Mouse (Mus musculus) midbrain, embryonic 15.5 days (tissue): ENCODE measurements around the gene Hbs1l. TPM values are rescaled to one million over a fixed set of nuclear protein-coding genes. Genes with fewer than 3 reads are reported as not detected.

ENCODE experiments used
- ATAC-seq: fragments of 200-750 bp; cut with Nextera tagmentation; replicated peaks from 2 replicates; pipeline ENCODE4 v1.8.0; 2017; ENCODE audit warnings: moderate TSS enrichment
- H3K27ac ChIP-seq: fragments of 300-500 bp; sonication (generic); 2 replicates; pipeline ENCODE4 v1.5.1; 2015; ENCODE audit warnings: mild to moderate bottlenecking, inconsistent platforms
- H3K27me3 ChIP-seq: fragments of 300-500 bp; sonication (generic); replicated peaks from 2 replicates; pipeline ENCODE4 v1.6.1; 2015; ENCODE audit warnings: inconsistent platforms
- H3K36me3 ChIP-seq: fragments of 300-500 bp; sonication (generic); replicated peaks from 2 replicates; pipeline ENCODE4 v1.6.1; 2015; ENCODE audit warnings: inconsistent platforms
- H3K4me1 ChIP-seq: fragments of 300-500 bp; sonication (generic); 2 replicates; pipeline ENCODE4 v1.6.1; 2015; ENCODE audit warnings: inconsistent platforms
- H3K4me2 ChIP-seq: fragments of 300-500 bp; sonication (generic); 2 replicates; pipeline ENCODE4 v1.6.1; 2015; ENCODE audit warnings: inconsistent platforms, mild to moderate bottlenecking, moderate library complexity
- H3K4me3 ChIP-seq: fragments of 300-500 bp; sonication (generic); 2 replicates; pipeline ENCODE4 v1.5.1; 2015; ENCODE audit warnings: mild to moderate bottlenecking, inconsistent platforms
- H3K9ac ChIP-seq: fragments of 300-500 bp; sonication (generic); 2 replicates; pipeline ENCODE4 v1.6.1; 2015; ENCODE audit warnings: mild to moderate bottlenecking, inconsistent platforms
- H3K9me3 ChIP-seq: fragments of 300-500 bp; sonication (generic); 2 replicates; pipeline ENCODE4 v1.6.1; 2016; ENCODE audit warnings: inconsistent platforms
- WGBS: fragments of 180-500 bp; shearing (Covaris S2); methylation state at CpG from one replicate; pipeline ENCODE4 v1.1.7; 2015; ENCODE audit warnings: mixed read lengths; 5-methylcytosine and 5-hydroxymethylcytosine counted together
- polyA plus RNA-seq: library from polyadenylated mRNA; unstranded; fragments of >200 nt; fragmentation: Nextera tagmentation; extraction: Ambion mirVana; gene quantifications from 2 replicates; pipeline ENCODE4 v1.2.1, GENCODE M21; 2015

Hbs1l gene
- polyA plus RNA-seq, 1 experiment from 2014 or later = 91.5 TPM

DNA sequence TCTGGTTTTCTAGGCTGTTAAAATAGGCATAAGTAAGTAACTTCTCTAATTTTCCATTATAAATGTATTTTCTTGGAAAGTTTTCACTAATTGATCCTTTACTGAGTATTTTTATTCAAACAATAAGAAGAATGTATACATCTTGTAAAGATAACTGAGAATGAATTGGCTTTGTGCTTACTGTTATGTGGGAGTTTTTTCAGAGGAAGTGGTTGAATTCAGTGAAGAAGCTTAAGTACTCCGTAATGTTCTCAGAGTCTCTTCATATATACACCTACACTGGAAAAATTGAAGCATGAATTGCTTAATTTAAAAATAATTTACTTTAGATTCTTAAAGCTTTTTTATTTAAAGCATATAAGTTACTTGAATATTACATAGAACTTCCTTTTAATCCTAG lies 23.2 kb downstream of the Hbs1l start:
- no peaks in the 10 kb centered on the region for H3K4me1 ChIP-seq
- H3K9ac ChIP-seq = no peak overlapping the region
- no peak overlapping the region for H3K4me2 ChIP-seq
- H3K27ac ChIP-seq = no peak overlapping the region
- no peaks in the 10 kb centered on the region for H3K27me3 ChIP-seq
- H3K36me3 ChIP-seq = no peaks in the 10 kb centered on the region; the same call in 1 of the 2 replicates
- 94% methylated on average over 1 of the region's 1 CpGs for WGBS
- ATAC-seq = no peak
- H3K9me3 ChIP-seq = no peaks in the 10 kb centered on the region
- no peak overlapping the region for H3K4me3 ChIP-seq

DNA sequence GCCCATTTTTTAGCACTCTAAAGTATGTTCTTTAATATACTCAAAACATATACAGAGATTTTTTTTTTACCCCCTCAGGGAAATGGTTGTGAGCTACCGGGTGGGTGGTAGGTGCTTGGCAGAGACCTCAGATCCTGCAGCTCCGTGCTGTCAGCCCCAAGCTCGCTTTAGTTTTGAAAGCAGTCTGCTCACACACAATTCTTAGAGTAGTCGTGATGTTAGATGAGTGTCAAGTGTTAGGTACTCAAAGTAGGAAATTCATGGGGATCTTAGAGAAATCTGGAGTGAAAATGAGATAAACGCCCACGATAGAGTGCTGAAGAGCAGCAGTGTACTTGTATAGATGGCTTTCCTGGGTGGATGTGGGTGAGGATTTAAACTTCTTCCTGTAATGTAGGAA lies 24.8 kb downstream of the Hbs1l start:
- no peak for ATAC-seq
- no peak overlapping the region for H3K4me3 ChIP-seq
- no peak overlapping the region for H3K27ac ChIP-seq
- no peaks in the 10 kb centered on the region; the same call in 1 of the 2 replicates for H3K36me3 ChIP-seq
- H3K27me3 ChIP-seq = no peaks in the 10 kb centered on the region
- no peaks in the 10 kb centered on the region for H3K9me3 ChIP-seq
- WGBS = 91% methylated on average over 6 of the region's 6 CpGs
- H3K4me2 ChIP-seq = no peak overlapping the region
- H3K4me1 ChIP-seq = no peaks in the 10 kb centered on the region
- H3K9ac ChIP-seq = no peak overlapping the region

DNA sequence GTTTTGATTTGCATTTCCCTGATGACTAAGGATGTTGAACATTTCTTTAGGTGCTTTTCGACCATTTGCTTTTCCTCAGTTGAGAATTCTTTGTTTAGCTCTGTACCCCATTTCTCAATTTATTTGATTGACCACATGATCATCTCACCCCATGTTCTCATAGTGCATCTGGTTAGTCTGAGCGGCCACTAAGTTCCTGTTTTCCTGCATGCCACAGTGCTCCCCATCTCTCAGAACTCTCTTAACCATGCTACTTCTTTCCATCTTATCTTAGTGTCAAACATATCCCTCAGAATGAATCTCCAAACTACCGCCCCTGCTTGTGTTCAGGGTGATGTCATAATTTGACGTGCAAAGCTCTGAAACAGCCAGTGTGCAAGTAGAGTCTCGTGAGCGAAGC lies 30.6 kb downstream of the Hbs1l start:
- no peak overlapping the region for H3K27ac ChIP-seq
- H3K36me3 ChIP-seq = no peaks in the 10 kb centered on the region
- 92% methylated on average over 6 of the region's 6 CpGs for WGBS
- no peak overlapping the region for H3K4me2 ChIP-seq
- no peak for ATAC-seq
- no peak overlapping the region for H3K4me3 ChIP-seq
- H3K9ac ChIP-seq = no peak overlapping the region
- no peaks in the 10 kb centered on the region for H3K27me3 ChIP-seq
- no peaks in the 10 kb centered on the region for H3K4me1 ChIP-seq
- no peaks in the 10 kb centered on the region for H3K9me3 ChIP-seq

DNA sequence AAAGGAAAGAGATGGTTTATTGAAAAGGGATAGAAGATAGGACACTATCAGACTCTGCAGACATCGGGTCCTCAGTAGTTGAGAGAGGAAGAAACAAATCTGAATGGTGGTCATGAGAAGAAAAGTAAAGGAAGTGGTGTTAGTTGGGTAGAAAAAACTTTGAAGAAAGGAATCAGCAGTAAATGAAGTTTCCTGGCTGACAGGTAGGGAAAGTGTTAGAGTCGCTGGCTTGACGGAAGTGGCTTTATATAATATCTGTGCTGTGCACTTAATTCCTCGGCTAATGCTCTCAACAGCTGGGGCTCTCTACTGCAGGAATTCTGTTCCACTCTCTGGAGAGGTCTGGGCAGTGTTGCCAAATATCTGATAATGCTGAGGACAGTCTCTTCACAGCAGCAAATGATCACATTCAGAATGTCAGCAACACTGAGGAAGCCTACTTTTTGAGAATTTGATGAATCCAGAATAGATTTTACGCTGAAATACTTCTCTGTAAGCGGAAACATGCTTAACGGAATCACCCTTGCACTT lies 31.9 kb downstream of the Hbs1l start:
- ATAC-seq = no peak
- Histone ChIP-seq H3K27ac (no peak overlapping the region), H3K4me2 (no peak overlapping the region), H3K36me3 (no peaks in the 10 kb centered on the region), H3K9me3 (no peaks in the 10 kb centered on the region), H3K4me3 (no peak overlapping the region), H3K4me1 (no peaks in the 10 kb centered on the region), H3K27me3 (no peaks in the 10 kb centered on the region), H3K9ac (no peak overlapping the region)
- 87% methylated on average over 7 of the region's 7 CpGs for WGBS

DNA sequence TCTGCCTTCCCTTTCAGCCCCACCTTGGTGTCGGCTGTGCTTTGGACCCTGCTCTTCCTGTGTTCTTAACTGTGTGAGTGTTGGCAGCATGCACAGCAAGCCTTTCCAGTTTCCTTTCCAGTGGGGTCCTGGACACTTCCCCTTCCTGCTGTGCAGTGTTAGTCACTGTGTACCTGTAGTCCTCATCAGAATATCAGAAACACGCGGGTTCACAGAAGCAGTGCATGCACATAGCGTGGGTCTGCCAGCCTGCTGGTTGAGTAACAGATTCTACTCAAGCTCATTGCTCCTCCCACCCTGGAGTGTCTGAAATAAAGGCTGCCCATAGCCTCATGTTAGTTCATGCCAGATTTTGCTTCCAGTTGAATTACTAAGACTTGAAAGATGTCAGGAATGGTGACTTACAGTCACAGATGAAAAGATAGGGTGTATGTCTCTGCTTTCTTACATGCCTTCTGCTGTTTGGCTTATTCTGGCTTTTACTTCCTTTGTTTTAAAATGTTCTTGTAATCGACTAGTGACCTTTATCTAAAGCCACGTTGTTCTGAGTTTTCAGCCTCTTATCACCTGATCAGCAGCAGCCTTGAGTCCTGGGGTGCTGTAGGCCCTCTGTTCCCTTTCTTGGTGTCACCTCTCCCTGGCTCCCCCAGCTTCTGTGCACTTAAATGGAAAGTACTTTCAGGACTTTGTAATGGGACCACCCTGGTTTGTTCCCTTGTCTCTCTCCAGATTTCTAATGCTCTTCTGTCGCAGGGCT lies 38.7 kb downstream of the Hbs1l start:
- Histone ChIP-seq H3K27ac (no peak overlapping the region), H3K4me2 (no peak overlapping the region), H3K9ac (no peak overlapping the region), H3K36me3 (peaks cover 11% of the 10 kb centered on the region), H3K4me3 (no peak overlapping the region), H3K9me3 (no peaks in the 10 kb centered on the region), H3K4me1 (no peaks in the 10 kb centered on the region), H3K27me3 (no peaks in the 10 kb centered on the region)
- no peak for ATAC-seq
- 87% methylated on average over 7 of the region's 7 CpGs for WGBS

DNA sequence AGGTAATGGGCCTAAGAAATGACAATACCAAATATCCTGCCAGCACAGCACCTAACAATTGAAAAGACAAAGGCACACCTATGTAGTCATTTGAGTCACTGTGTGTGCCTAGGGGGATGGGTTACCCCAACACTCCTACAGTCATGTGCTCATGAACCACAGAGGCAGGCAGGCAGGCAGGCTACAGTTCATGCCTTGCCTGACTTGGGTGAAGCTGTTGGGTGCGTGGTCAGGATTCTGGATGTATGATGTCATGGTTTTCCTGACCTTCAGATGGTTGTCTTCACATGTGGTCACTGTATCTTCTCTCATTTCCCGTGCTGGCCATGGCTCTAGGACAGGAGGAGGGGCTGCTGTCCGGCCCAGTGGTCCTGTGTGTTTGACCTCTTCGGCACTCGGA lies 39.8 kb downstream of the Hbs1l start:
- H3K9me3 ChIP-seq = no peaks in the 10 kb centered on the region
- H3K36me3 ChIP-seq = peaks cover 11% of the 10 kb centered on the region

DNA sequence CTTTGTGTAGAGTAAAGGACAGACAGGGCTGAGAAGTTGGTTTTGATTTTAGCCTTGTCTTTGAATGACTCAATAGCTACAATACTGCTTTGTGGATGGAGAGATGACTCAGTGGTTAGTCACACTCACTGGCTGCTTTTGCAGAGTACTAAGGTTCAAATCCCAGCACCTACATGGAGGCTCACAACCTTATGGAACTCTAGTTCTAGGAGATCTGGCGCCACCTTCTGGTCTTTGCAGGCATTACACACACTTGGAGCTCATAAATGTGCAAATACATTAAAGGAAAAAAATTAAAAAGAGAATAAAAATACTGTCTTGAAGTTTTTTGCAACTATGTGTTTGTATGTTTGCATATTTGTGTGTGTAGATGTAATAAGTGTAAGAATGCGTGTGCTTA lies 41.4 kb downstream of the Hbs1l start:
- WGBS = 70% methylated on average over 2 of the region's 2 CpGs
- peaks cover 11% of the 10 kb centered on the region for H3K36me3 ChIP-seq
- no peaks in the 10 kb centered on the region for H3K27me3 ChIP-seq
- H3K9ac ChIP-seq = no peak overlapping the region
- no peak overlapping the region for H3K4me2 ChIP-seq
- no peak overlapping the region for H3K4me3 ChIP-seq
- no peak overlapping the region for H3K27ac ChIP-seq
- ATAC-seq = no peak
- H3K9me3 ChIP-seq = no peaks in the 10 kb centered on the region
- H3K4me1 ChIP-seq = no peaks in the 10 kb centered on the region

More for the DNA sequence above, 39.8 kb downstream of the Hbs1l start:
- Histone ChIP-seq H3K27me3 (no peaks in the 10 kb centered on the region), H3K9ac (no peak overlapping the region), H3K27ac (no peak overlapping the region), H3K4me1 (no peaks in the 10 kb centered on the region), H3K4me2 (no peak overlapping the region), H3K4me3 (no peak overlapping the region)
- no peak for ATAC-seq
- 94% methylated on average over 5 of the region's 5 CpGs for WGBS

DNA sequence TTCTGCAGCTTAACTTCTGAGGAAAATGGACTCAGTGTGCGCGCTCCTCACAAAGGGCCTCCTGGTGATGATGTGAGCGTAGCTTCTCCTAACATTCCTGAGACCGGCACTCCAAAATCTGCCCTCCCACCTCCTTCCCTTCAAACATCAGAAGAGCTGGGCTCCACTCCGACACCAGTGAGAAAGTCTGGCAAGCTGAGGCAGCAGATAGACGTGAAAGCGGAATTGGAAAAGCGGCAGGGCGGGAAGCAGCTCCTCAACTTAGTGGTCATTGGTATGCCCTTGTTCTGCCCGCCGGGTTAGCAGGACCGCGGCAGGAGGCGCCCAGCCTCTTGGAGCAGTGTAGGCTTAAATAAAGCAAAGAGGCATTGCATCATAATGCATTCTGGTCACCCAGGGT lies 45.9 kb downstream of the Hbs1l start:
- no peak overlapping the region for H3K4me2 ChIP-seq
- no peaks in the 10 kb centered on the region for H3K9me3 ChIP-seq
- H3K4me3 ChIP-seq = no peak overlapping the region
- no peak overlapping the region for H3K9ac ChIP-seq
- WGBS = 86% methylated on average over 14 of the region's 14 CpGs
- H3K27me3 ChIP-seq = no peaks in the 10 kb centered on the region
- H3K27ac ChIP-seq = no peak overlapping the region
- H3K4me1 ChIP-seq = no peaks in the 10 kb centered on the region
- H3K36me3 ChIP-seq = peaks cover 24% of the 10 kb centered on the region
- ATAC-seq = no peak

DNA sequence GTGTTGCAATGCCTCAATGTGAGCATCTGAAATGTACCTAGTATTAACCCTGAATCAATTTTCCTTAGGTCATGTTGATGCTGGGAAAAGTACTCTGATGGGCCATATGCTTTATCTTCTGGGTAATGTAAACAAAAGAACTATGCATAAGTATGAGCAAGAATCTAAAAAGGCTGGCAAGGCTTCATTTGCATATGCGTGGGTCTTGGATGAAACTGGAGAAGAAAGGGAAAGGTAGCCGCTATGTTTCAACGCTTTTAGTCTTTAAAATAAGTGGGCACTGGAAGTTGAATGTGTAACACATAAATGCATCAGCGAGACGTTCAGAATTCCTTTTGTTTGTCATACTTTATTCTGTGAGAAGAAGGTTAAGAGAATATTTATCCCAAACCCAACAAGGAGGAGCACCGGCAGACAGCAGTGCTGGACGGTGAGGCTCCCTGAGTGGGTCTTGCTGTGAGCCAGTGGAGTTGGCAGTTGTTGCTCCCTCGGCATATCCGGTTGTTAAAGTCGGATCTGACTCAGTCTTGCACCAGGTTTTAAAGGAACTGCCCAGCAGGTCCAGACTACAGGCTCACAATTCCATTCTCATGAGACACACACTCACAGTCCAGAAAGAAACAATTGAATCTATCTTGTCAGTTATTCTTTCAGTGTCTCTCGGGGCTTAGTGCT lies 46.7 kb downstream of the Hbs1l start:
- no peak overlapping the region for H3K4me3 ChIP-seq
- peaks cover 19% of the 10 kb centered on the region; the same call in 1 of the 2 replicates for H3K36me3 ChIP-seq
- H3K9ac ChIP-seq = no peak overlapping the region
- H3K9me3 ChIP-seq = no peaks in the 10 kb centered on the region
- H3K27me3 ChIP-seq = no peaks in the 10 kb centered on the region
- ATAC-seq = no peak
- H3K27ac ChIP-seq = no peak overlapping the region
- no peaks in the 10 kb centered on the region for H3K4me1 ChIP-seq
- no peak overlapping the region for H3K4me2 ChIP-seq
- 87% methylated on average over 11 of the region's 11 CpGs for WGBS

DNA sequence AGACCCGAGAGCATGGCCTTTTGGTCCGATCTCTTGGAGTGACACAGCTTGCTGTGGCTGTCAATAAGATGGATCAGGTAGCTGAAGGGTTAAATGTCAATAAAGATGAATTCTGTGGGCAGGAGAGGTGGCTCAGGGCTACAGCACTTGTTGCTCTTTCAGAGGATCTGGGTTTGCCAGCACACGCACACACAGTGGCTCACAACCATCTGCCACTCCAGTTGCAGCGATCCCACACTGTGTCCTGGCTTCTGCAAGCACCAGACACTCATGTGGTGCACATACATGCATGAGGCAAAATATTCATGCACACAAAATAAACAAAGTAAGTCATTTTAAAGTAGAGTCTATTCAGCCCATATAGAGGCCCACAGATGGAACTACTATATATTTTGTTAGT lies 51.6 kb downstream of the Hbs1l start:
- H3K36me3 ChIP-seq = peaks cover 21% of the 10 kb centered on the region
- H3K9ac ChIP-seq = no peak overlapping the region
- H3K27me3 ChIP-seq = no peaks in the 10 kb centered on the region
- no peaks in the 10 kb centered on the region for H3K4me1 ChIP-seq
- WGBS = 87% methylated on average over 4 of the region's 4 CpGs
- ATAC-seq = no peak
- no peak overlapping the region for H3K27ac ChIP-seq
- H3K4me3 ChIP-seq = no peak overlapping the region
- H3K9me3 ChIP-seq = no peaks in the 10 kb centered on the region
- no peak overlapping the region for H3K4me2 ChIP-seq

DNA sequence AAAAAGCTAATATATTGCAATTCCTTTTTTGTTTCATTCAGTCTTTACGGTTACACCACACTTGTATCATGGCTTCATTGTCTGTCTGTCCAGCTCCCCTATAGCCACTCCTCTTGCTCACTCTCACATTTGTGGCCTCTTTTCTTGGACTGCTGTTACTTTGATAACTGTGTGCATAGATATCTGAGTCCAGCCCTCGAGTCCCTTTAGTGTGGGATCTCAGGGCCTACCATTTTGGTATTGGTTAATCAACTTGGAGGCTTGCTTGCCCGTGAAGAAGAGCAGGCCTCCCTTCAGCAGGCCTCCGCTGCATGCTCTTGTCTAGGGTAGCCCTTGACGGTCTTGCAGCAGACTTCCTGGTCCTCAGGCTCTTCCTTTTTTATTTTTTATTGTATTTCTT lies 53.7 kb downstream of the Hbs1l start:
- H3K27me3 ChIP-seq = no peaks in the 10 kb centered on the region
- H3K9ac ChIP-seq = no peak overlapping the region
- H3K4me3 ChIP-seq = no peak overlapping the region
- WGBS = 94% methylated on average over 5 of the region's 5 CpGs
- H3K4me1 ChIP-seq = no peaks in the 10 kb centered on the region
- H3K4me2 ChIP-seq = no peak overlapping the region
- ATAC-seq = no peak
- no peaks in the 10 kb centered on the region for H3K9me3 ChIP-seq
- peaks cover 26% of the 10 kb centered on the region for H3K36me3 ChIP-seq
- H3K27ac ChIP-seq = no peak overlapping the region

DNA sequence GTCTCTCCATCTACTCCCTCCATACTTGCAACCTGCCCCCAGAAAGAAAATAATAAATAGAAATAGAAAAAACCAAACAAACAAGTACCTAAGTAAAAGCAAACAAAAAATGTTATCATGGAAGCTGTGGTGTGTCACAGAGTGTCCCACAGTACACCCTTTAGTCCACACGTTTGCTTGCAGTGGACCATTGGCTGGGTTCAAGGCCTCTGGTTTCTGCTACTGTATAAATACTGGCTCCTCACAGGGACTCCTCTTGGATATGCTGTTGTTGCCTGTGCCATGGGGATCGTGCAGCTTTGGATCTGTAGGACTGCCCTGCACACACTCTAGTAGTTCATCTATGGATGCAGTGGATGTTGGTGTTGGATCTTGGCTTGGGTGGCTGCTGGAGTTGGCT lies 54.2 kb downstream of the Hbs1l start:
- Histone ChIP-seq H3K9me3 (no peaks in the 10 kb centered on the region), H3K27ac (no peak overlapping the region), H3K27me3 (no peaks in the 10 kb centered on the region), H3K4me2 (no peak overlapping the region), H3K4me3 (no peak overlapping the region), H3K36me3 (peaks cover 26% of the 10 kb centered on the region), H3K4me1 (no peaks in the 10 kb centered on the region), H3K9ac (no peak overlapping the region)
- WGBS = 95% methylated on average over 2 of the region's 2 CpGs
- no peak for ATAC-seq
